Mouse (Mus musculus) forebrain, embryonic 14.5 days (tissue): ENCODE results near the gene 1700017N19Rik. TPM values are rescaled to one million over a fixed set of nuclear protein-coding genes. Genes with fewer than 3 reads are reported as not detected.
A peak's percentile ranks its signal among the peaks of the same experiment; 100 is the strongest.

Experiments
- ATAC-seq: fragments of 200-750 bp; cut with Nextera tagmentation; 2 replicates; pipeline ENCODE4 v1.8.0; 2017; ENCODE audit warnings: mild to moderate bottlenecking, moderate library complexity
- DNase-seq: peaks from one replicate; pipeline ENCODE4 v3.0.0-alpha.2; 2015; ENCODE audit warnings: low spot score
- H3K27ac ChIP-seq: fragments of 300-500 bp; sonication (generic); 2 replicates; pipeline ENCODE4 v1.5.1; 2014; ENCODE audit warnings: low read depth, mild to moderate bottlenecking, control low read depth, low read length, moderate library complexity
- H3K27me3 ChIP-seq: fragments of 300-500 bp; sonication (generic); replicated peaks from 2 replicates; pipeline ENCODE4 v1.6.1; 2014; ENCODE audit warnings: low read length, control low read depth, mixed read lengths; ENCODE audit not compliant: control insufficient read depth, insufficient read depth
- H3K36me3 ChIP-seq: fragments of 300-500 bp; sonication (generic); 2 replicates; pipeline ENCODE4 v1.6.1; 2014; ENCODE audit warnings: low read length, control low read depth; ENCODE audit not compliant: control insufficient read depth, insufficient read depth
- H3K4me1 ChIP-seq: fragments of 300-500 bp; sonication (generic); 2 replicates; pipeline ENCODE4 v1.6.1; 2014; ENCODE audit warnings: antibody characterized with exemption, low read length, control low read depth; ENCODE audit not compliant: control insufficient read depth, insufficient read depth
- H3K4me2 ChIP-seq: fragments of 300-500 bp; sonication (generic); 2 replicates; pipeline ENCODE4 v1.6.1; 2014; ENCODE audit warnings: mild to moderate bottlenecking, control low read depth, low read length
- H3K4me3 ChIP-seq: fragments of 300-500 bp; sonication (generic); 2 replicates; pipeline ENCODE4 v1.5.1; 2014; ENCODE audit warnings: low read depth, low read length, control low read depth
- H3K9ac ChIP-seq: fragments of 300-500 bp; sonication (generic); 2 replicates; pipeline ENCODE4 v1.6.1; 2014; ENCODE audit warnings: mild to moderate bottlenecking, low read length, control low read depth, moderate library complexity
- H3K9me3 ChIP-seq: fragments of 300-500 bp; sonication (generic); replicated peaks from 2 replicates; pipeline ENCODE4 v1.6.1; 2016; ENCODE audit warnings: low read length, control low read depth, mixed read lengths; ENCODE audit not compliant: control insufficient read depth
- whole genome bisulfite sequencing: fragments of 180-500 bp; shearing (Covaris S2); extraction: QIAGEN DNeasy Blood & Tissue Kit; methylation state at CpG from one replicate; pipeline ENCODE4 v1.1.7; 2014; 5-methylcytosine and 5-hydroxymethylcytosine counted together
- polyA plus RNA-seq: library from polyadenylated mRNA; unstranded; fragments of >200 nt; fragmentation: Nextera tagmentation; extraction: Ambion mirVana; gene quantifications from 2 replicates; pipeline ENCODE4 v1.2.1, GENCODE M21; 2014

Gene 1700017N19Rik
- polyA plus RNA-seq, 1 experiment from 2014 or later: not detected

DNA sequence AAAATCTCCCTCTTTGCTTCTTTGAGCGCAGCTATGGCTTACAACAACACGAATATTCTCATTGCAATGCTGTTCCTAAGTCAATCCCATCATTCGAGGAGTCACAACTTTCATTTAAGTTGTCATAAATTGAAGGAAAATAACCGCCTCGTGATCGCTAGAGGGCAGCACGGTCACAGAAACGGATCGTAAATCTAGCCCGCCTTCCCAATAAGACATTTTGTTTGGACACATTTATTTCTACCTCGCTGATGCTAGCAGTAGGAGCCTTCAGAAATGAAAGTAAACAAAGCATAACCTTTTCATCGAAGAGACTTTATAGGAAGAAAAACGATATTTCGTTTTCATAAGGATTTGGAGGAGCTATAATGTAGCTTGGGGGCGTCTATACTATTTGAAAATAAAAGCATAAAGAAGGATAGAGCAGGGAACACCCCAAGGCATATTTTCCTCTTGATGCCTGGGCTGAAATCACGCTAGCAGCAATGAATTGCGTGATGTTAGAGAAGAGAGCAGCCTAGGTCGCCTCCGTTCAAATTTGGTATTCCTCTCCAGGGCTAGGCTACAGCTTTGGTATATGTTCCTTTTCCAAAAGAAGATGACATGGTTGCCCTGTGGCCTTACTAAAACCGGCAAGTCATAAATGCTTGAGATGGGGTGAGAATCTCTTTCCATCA, 39.6 kb downstream of the 1700017N19Rik start:
- Histone ChIP-seq H3K27ac (no peak overlapping the region), H3K4me1 (no peaks in the 10 kb centered on the region), H3K4me2 (peak overlapping the region; percentile 35), H3K36me3 (no peaks in the 10 kb centered on the region), H3K27me3 (no peaks in the 10 kb centered on the region), H3K9ac (peak overlapping the region; percentile 10; the same call in 1 of the 2 replicates), H3K9me3 (no peaks in the 10 kb centered on the region), H3K4me3 (no peak overlapping the region)
- peak; percentile 90 for DNase-seq
- ATAC-seq: peak; percentile 75
- 30% methylated on average over 20 of the region's 20 CpGs for WGBS

DNA sequence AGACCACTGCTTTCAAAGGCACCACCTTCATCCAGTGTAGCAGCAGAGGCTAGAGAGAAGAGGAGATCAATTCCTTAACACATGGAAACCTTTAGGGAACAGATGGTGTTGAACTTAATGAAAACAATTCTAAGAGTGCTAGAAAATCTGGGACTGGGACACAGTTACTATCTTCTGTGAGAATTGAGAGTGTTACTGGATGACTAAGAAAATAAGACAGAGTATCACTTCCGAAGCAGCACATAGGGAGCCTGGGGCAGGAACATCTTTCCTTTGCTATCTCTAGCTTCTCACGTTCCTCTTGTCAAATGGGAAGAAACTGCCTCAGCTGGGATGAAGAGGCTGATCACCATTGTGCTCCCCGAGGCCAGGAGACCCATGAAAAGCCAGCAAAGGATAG, 52.6 kb downstream of the 1700017N19Rik start:
- no peaks in the 10 kb centered on the region for H3K36me3 ChIP-seq
- ATAC-seq (no peak), DNase-seq (no peak)
- no peak overlapping the region for H3K27ac ChIP-seq
- no peaks in the 10 kb centered on the region for H3K4me1 ChIP-seq
- no peak overlapping the region for H3K4me2 ChIP-seq
- 81% methylated on average over 3 of the region's 3 CpGs for WGBS
- no peaks in the 10 kb centered on the region for H3K9me3 ChIP-seq
- H3K27me3 ChIP-seq: no peaks in the 10 kb centered on the region
- H3K9ac ChIP-seq: no peak overlapping the region
- H3K4me3 ChIP-seq: no peak overlapping the region

DNA sequence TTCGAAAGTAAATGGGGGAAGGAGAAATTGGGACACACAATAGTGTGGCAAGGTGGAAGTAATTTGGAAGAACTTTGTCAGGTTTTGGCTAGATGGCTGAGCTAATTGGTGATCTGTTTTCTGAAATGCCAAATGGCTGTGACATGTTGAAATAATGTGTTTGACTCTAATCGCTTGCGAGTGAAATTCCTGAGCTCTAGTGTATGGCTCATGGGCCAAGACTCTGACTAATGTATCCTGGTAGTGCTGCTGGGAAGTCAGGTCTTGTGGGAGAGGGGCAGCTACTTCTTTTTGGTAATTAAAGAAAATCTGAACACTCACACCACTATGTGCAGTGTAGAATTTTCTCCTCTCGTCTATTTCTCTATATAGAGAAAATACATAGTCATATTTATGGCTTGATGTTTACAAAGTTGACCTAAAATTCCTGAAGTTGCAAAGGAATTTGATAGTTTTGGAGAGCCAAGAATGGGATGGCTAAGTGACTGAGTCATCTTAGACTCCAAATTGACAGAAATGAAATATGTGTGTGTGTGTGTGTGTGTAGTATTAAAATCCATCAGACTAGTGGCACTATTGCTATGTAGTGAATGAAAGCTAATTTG, 55.1 kb downstream of the 1700017N19Rik start:
- no peaks in the 10 kb centered on the region for H3K9me3 ChIP-seq
- peak; percentile 12 for DNase-seq
- no peak overlapping the region for H3K27ac ChIP-seq
- no peak overlapping the region for H3K9ac ChIP-seq
- ATAC-seq: peak; percentile 44; the same call in 1 of the 2 replicates
- no peak overlapping the region for H3K4me2 ChIP-seq
- no peaks in the 10 kb centered on the region for H3K27me3 ChIP-seq
- no peaks in the 10 kb centered on the region for H3K36me3 ChIP-seq
- no peak overlapping the region for H3K4me3 ChIP-seq
- H3K4me1 ChIP-seq: no peaks in the 10 kb centered on the region
- 56% methylated on average over 4 of the region's 4 CpGs for WGBS

DNA sequence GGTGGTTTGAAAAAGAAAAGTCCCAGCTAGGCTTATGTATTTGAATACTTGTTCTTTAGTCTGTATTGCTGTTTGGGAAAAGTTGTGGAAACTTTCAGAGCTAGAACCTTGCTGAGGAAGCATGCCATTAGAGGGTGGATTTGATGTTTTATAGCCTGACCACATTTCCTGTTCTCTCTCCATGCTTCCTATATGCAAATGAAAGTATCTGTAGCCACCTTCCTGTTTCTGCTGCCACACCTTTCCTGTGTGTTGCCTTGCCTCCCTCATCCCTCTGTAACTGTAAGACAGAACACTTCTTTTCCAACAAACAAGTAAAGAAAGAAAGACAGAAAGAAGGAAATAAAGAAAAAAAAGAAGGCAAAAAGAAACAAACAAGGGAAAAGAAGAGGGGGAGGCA, 63.9 kb downstream of the 1700017N19Rik start:
- no peaks in the 10 kb centered on the region for H3K27me3 ChIP-seq
- DNase-seq: no peak
- H3K36me3 ChIP-seq: no peaks in the 10 kb centered on the region
- ATAC-seq: no peak
- no peaks in the 10 kb centered on the region for H3K9me3 ChIP-seq
- no peak overlapping the region for H3K9ac ChIP-seq
- no peak overlapping the region for H3K4me3 ChIP-seq
- no peak overlapping the region for H3K27ac ChIP-seq
- no peak overlapping the region for H3K4me2 ChIP-seq
- H3K4me1 ChIP-seq: no peaks in the 10 kb centered on the region

DNA sequence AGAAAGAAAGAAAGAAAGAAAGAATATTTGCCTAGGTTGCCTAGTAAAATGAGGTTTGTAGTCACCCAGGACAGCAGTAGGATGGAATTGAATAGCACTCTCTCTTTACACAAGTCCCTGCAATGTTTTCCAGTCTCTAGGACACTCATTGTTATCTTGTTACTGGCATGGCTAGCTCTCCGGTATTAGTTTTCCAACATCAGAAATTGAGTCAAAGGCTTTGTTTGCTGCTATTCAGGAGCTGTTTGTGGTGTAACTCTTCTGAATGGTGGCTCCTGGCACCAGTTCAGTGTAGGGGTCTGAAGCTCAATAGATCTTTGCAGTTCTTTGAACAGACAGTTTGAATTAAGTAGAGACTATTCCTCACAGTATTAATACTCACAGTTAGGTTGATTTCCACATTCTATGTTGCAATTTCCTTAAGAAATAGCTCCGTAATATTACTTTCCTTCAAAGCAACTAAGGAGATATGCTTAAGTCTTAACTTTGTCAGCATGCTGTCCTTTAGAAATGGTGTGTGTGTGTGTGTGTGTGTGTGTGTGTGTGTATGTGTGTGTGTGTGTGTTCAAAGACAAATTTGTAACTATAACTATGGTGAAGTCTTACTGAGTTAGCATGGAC, 71.8 kb downstream of the 1700017N19Rik start:
- no peaks in the 10 kb centered on the region for H3K9me3 ChIP-seq
- H3K4me3 ChIP-seq: no peak overlapping the region
- DNase-seq (peak; percentile 40), ATAC-seq (no peak)
- H3K27ac ChIP-seq: no peak overlapping the region
- WGBS: 30% methylated on average over 2 of the region's 2 CpGs
- no peaks in the 10 kb centered on the region for H3K4me1 ChIP-seq
- H3K9ac ChIP-seq: no peak overlapping the region
- no peaks in the 10 kb centered on the region for H3K36me3 ChIP-seq
- no peak overlapping the region for H3K4me2 ChIP-seq
- no peaks in the 10 kb centered on the region for H3K27me3 ChIP-seq

Other genes starting within 250 kb of the 1700017N19Rik start
- gene Gm4302, start 249.6 kb upstream of the 1700017N19Rik start, polyA plus RNA-seq: not detected in 2 replicates
- not detected in 2 replicates for gene Gm4303, start 244.5 kb upstream of the 1700017N19Rik start, polyA plus RNA-seq
- gene Gm4305, start 239.4 kb upstream of the 1700017N19Rik start, polyA plus RNA-seq: not detected in 2 replicates
- not detected in 2 replicates for gene Gm4307, start 229.1 kb upstream of the 1700017N19Rik start, polyA plus RNA-seq
- gene Gm4312, start 207.9 kb upstream of the 1700017N19Rik start, polyA plus RNA-seq: not detected in 2 replicates
- 6.6 and 9.7 TPM in 2 replicates for gene Tmtc3, start 103.1 kb upstream of the 1700017N19Rik start, polyA plus RNA-seq
- gene Cep290, start 102.9 kb upstream of the 1700017N19Rik start, polyA plus RNA-seq: 4.9 and 6.0 TPM in 2 replicates
- 14.9 and 16.3 TPM in 2 replicates for gene 4930430F08Rik, start 61 bp upstream of the 1700017N19Rik start, polyA plus RNA-seq